Mouse (Mus musculus) 3134 (cell line): ENCODE measurements around the gene Igf2bp2.
A peak's percentile ranks its signal among the peaks of the same experiment; 100 is the strongest.

Source experiments
- DNase-seq: peaks from one replicate; pipeline ENCODE4 v3.0.0-alpha.2; 2011; ENCODE audit warnings: low spot score; ENCODE audit not compliant: insufficient read length; ENCODE audit errors: extremely low read depth

Igf2bp2 gene

GRCm38 (mm10) chr16:22109159-22109558, 53.9 kb downstream of the Igf2bp2 start:
- DNase-seq = no peak

DNA sequence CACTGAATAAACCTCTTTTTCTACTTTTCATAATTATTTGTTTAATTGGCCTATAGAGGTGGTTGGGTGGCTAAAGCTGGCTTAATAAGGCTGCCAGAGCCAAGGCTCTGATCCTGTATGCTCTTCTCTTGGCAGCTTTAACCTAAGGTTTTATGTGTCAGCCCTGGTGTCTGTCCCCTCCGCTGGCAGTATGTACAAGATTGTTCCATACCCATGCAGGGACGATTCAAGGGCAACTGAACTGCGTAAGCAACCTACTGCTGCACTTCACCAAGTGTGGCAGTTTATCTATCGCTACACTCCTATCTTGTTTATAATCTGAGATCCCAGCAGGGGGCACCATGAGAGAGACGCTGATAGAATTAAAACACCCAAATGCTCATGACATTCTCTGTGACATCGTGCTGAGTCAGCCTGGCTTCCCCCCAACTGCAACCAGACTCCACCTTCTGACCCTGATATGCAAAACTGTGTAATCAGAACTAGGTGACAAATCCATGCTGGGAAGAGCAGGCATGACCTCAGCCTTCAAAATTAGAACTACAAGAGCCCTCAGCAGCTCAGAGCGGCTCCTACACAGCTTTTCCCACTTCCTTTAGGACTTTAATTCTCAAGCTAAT, 55.1 kb downstream of the Igf2bp2 start:
- DNase-seq = peak; percentile 67

- no peak for DNase-seq
Measured at GRCm38 (mm10) chr16:22106012-22106584, 57.0 kb downstream of the Igf2bp2 start.

DNA sequence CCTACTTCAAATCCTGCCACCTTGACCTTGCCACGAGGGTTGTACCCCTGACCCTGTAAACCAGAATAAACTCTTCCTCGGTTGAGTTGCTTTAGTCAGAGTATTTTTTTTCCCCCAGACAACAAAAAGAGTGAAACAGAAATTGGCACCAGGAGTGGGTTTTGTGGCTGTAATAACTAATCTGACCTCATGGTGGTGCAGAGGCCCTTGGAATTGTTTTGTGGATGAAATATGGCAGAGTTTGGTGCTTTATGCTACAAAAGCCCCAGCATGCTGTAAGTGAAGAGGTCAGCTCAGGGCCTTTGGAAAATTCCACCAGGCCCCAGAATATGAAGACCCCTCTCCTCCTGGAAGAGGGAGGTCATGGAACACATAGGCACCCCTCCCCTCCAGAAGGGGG, 63.0 kb downstream of the Igf2bp2 start:
- no peak for DNase-seq

DNA sequence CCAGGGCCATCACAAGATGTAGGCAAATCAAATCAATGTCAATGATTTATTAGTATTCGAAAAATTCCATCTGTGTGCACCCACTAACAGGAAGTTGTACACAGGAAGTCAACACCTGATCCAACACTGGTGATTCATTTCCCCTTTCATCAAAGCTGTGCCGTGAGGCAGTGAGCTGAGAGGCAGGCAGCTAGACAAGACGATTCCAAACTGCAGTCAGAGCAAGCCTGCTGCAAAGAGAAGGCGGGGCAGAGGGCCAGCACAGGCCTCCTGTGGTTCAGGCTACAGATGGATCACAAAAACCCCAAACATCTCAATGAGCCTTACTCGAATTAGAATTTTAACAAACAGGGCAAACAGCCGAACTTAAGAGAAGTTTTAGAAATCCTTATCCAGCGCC, 65.4 kb downstream of the Igf2bp2 start:
- no peak for DNase-seq

DNA sequence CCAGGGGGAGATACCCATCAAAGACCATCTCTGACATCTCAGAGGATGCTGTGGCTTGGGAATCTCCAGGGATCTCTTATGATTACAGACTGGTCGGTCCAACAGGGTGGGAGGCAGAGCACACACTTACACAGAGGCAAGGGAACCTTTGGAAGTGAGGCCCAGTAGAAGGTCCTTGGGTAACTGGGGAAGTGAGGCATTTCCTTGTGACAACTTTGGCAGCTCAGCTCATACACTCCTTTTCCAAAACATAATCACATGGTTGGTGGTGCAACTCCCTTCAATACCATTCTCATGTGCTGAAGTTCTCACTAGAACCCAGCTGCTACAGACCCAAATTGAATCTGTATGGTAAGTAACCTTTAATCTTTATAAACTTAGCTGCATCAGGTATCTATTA, 67.3 kb downstream of the Igf2bp2 start:
- DNase-seq = no peak

DNA sequence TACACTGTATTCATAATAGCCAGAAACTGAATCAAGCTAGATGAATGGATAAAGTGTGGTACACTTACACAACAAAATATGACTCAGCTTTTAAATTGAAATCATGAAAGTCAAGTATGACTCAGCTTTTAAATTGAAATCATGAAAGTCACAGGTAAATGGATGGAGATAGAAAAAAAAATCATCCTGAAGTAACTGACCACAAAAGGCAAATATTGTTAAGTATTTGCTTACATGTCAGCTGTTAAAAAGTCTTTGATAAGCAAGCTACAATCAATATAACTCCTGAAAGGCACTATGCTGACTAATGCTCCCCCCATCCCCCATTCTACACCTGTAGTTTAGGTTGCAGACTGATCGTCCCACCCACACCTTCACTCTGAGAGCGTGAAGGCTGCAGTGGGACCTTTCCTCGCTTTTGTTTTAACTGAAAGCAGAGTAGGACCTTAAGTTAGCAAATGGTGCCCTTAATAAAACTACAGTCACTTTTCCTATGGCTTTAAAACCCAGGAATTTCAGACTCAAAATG, 71.8 kb downstream of the Igf2bp2 start:
- DNase-seq = no peak

- DNase-seq = no peak
Measured at GRCm38 (mm10) chr16:22085411-22085810, 77.7 kb downstream of the Igf2bp2 start.

- no peak for DNase-seq
Measured at GRCm38 (mm10) chr16:22080125-22080710, 82.9 kb downstream of the Igf2bp2 start.

DNA sequence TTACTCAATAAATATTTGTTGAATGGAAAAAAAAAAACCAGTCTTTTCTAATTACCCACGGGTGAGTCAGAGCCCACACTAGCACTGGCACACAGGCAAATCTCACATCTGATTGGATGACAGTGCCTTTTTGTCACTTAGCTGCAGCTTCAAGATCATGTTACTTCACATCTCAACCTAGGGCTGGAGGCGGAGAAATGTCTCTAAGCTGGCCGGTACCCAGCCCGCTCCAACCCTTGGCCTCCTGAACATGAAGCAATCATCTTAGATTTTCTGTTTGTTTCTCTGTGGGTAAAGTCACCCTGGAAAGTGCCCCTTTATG, 86.5 kb downstream of the Igf2bp2 start:
- DNase-seq = peak; percentile 80

DNA sequence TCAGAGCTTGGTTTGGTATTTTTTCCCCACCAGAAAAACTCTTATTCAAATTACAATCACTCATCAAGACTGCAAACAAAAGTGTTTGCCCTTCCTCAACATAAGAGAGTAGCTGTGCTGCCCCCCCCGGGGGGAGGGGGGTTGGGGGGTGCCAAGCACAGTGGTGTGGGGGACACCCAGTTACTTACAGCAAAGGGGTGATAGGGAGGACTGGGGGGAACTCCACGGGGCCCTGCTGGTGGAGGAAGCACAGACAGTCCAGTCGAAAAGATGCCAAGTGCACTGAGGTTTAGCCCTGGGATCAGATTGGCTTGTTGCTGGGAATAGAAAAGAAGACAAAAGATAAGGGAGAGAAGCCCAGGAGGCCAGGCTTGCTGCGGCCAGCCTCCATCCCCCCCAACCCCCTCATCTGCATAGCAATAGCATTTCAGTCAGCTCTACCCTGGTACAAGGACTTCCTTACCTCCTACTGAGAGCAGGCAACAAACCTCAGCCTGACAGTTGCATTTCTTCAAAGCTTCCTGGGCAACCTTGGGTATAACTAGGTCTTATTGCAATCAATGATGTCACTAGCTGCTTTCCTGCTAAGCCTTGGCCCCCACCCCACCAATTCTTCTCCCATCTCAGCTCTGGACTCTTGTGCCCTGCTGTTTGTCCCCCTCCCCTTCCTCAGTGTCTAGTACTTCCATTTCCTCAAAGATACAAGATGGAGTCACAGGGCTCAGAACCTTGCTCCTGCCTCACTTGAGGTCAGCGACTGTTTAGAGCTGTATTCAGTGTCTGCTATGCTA, 87.1 kb downstream of the Igf2bp2 start:
- DNase-seq = peak; percentile 38

DNA sequence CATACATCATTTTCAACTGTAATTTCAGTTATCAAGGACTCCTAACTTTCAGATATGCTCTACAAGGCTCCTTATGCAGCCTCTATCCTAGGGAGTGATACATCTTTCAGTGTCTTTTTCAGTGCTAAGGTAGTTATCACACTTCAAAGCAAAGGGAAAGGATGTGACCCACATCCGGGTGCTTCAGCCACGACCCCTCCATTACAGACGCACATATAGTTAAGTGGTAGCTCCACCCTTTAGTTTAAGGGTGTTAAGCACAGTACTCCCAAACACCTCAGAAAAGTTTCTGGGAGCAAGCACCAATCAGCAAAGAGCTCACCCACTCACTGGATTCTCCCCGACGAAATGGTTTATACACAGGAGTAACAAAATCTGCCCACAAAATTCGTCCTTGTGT, 88.0 kb downstream of the Igf2bp2 start:
- no peak for DNase-seq

DNA sequence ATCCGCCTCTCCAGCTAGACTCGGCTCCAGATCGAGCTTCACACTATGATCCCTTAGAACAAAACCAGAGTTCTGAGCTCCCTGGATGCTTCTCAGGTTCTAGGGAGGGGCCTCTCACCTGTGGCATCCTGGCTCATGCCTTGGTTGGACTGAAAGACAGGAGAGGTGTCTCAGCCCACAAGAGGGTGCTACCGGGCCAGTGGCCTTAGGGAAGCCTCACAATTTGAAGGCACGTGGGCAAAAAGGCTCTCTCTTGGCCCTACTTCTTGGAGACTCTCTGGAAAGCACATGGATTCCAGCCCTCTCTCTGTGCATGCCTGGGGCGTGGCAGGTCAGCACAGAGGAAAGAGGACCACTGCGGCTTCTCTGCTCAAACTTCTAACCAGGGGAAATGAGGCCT, 91.7 kb downstream of the Igf2bp2 start:
- no peak for DNase-seq

- peak; percentile 81 for DNase-seq
Measured at GRCm38 (mm10) chr16:22067406-22067805, 95.7 kb downstream of the Igf2bp2 start.

DNA sequence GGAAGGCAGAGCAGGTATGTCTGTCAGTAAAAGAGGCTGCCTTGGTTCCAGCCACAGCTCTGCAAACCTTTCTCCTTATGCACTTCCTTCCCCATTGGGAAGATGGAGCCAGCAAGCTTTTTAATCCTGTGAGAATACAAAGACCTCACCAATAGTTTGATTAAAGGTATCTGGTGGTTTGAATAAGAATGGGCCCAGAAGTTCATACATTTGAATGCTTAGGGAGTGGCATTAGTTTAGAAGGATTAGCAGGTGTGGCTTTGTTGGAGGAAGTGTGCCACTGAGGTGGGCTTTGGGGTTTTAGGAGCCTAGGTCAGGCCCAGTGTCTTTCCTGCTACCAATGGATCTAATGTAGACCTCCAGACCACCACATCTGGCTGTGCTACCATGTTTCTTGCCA, 97.6 kb downstream of the Igf2bp2 start:
- no peak for DNase-seq

DNA sequence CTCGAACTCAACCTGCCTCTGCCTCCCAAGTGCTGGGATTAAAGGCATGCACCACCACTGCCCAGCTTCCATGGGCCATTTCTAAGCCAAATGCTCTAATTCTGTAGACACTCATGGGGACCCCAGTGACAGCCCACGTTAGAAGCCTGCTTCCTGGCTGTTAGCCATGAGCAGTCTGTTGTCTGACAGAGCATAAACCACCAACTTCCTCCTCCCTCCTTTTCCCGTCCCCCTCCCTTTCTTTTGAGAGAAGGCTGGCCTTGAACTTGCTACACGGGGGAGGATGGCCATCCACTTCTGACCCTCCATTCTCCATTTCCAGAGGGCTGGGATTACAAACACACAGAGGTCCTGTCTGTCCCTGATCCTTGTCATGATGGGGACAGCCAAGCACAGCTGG, 100.8 kb downstream of the Igf2bp2 start:
- no peak for DNase-seq

DNA sequence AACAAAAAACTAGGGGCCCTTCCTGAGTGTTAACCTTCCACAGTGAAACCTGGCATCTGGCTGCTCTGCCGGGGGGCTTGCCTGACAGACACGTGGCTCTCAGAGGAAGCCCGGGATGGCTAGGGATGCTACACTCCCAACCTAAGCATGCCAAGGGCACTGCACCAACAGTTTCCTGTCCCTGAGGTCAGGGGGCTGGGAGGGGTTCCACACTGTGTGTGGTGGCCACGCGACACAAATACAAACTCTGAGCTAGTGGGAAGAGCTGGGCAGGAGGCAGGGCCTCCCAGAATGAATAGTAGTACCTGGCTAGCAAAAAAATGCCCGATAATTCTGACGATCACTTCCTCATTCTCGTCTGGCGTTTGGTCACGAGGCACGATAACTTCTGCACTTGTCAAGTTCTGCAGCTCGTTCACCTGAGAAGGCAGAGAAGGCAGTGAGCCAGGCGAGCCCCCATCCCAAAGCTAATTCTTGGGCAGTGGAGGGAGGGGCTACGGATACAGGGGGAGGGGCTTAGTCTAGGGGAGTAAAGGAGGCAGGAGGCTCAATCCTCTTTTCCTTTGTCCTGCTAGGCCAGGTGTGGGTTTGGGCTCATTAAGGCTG, 101.4 kb downstream of the Igf2bp2 start:
- DNase-seq = no peak

DNA sequence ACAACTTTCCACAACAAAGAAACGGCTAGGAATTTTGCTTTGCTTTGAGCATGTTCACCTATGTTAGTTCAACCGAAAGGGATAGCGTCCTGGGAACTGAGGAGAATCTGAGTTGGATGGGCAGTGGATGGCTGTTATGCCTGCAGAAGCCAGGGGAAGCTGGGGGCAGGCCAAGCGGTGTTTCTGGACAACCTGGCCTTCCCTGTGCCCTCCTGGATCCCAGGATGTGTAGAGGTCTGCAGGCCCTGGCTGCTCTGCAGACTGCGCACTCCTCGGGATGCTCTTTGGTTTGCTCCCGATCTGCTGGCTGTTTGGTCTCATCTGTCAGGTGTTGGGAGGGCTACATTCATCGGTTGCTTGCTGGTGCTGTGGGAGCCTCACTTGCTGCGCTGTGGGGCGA, 102.7 kb downstream of the Igf2bp2 start:
- DNase-seq = no peak

DNA sequence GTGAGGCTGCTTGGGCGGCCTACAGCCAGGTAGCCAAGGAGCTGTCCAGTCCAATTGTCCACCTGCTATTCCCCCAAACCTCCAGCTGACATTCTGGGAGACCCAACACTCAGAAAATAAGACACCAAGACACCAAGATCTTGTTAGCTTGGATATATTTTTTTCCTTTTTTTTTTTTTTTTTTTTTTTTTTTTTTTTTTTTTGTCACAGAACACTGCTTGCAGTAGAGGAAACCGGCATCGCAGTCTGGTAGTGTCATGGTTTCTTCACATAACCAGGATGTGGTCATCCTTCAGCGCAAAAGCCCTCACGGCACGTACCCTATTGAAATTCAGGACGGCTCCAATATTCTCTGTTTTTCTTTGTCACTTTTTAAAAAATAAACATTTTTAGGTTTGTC, 104.2 kb downstream of the Igf2bp2 start:
- no peak for DNase-seq

DNA sequence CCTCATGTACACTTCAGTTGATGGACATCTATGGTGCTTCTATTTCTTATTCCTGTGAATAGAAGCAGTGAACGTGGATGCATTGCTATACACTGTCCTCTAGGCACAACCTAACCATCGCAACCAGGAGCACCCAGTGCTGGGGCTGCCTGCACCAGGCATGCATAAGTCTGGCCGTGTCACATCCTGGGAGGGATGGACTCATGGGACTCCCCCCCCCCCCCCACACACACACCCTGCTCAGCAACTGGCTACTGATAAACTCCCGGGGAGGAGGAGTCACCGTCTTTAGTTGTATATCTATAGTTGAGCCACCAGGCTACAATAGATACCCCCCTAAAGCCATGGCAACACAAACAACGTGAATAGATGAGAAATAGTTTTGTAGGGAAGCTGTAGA, 105.6 kb downstream of the Igf2bp2 start:
- no peak for DNase-seq

DNA sequence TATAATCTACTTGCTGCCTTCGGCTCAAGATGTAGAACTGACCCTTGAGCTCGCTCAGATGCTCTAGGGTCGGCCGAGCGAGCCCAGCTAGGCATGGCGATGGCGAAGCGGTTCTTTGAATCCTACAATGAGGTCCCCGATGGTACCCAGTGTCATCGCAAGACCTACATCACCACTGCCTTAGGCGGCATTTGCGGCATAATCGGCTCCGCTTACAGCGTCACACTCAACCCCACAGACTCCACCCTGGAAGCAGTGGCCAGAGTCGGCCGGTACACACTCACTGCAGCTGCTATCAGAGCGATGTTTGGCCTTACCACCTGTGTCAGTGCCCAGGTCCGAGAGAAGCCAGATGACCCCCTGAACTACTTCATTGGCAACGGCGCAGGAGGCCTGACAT, 109.7 kb downstream of the Igf2bp2 start:
- DNase-seq = no peak
